ENCODE assay signal across 13 mouse cellular contexts in the genomic region with DNA sequence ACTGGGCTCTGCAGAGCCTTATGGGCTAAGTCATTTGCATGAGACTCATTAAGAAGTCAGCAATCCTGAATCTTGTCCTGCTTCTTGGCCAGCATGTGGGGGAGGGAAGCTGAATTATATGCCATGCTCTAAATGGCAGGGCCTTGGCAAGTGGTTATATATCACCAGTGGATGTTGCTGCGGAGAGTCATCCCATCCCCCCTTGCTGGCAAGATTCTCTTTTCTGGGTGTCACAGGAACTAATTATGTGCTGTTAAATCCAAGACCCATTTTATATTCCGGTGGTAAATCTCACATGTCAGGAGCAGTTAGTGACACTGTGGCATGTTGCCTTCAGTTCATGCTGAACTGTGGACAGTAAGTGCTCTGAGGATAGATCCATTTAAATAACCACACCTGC. TPM values are rescaled to one million over a fixed set of nuclear protein-coding genes. Genes with fewer than 3 reads are reported as not detected.
DNase-seq lines count a peak whose midpoint lies in the region; TF ChIP-seq lines count a peak whose summit lies in the region.
"Had no signal": no experiment of that assay in that cellular context is flagged by ENCODE, and none has a peak within 500 bp of the region (broad histone marks: within the 10 kb centered on the region; RNA-seq: fewer than 3 reads in every experiment).

No protein-coding gene starts in this region.

- no peak for TF ChIP-seq POLR2A in kidney, adult 2 months (IDR thresholded peaks at IDR 0.05; ENCODE audit: low read depth, low read length)

- DNase-seq in adrenal gland, adult 2 months = peak; percentile 7
- no peak for DNase-seq in adrenal gland, adult 18-20 months (ENCODE audit: low spot score in 2 of 2)
- DNase-seq in gastrocnemius, adult 8-10 months (ENCODE audit: low spot score in 2 of 2) = peak; percentile 16 to 44
- DNase-seq in gastrocnemius, postnatal 36 days = no peak
- peak; percentile 26 for DNase-seq in kidney, adult 2 months
- DNase-seq in kidney, adult 18-20 months = no peak
- DNase-seq in limb, embryonic 10.5 days (ENCODE audit: low spot score) = peak; percentile 12
- no peak for DNase-seq in ovary, postnatal 36 days (ENCODE audit: low spot score)
- DNase-seq: heart, adult 18-20 months; kidney, postnatal 4 days; right cerebral cortex, postnatal 14 days had no signal

- no peak overlapping the region for H3K4me3 ChIP-seq in kidney, adult 2 months (ENCODE audit: insufficient read depth, low read depth, low read length)
- no peak overlapping the region for H3K4me3 ChIP-seq in limb, embryonic 10.5 days
- H3K4me3 ChIP-seq: liver, embryonic 12.5 days; lung, embryonic 15.5 days had no signal

- H3K27ac ChIP-seq in kidney, adult 2 months (ENCODE audit: insufficient read depth, low read depth, low read length) = no peak overlapping the region; the same call in 1 of the 2 replicates
- H3K27ac ChIP-seq in limb, embryonic 10.5 days = no peak overlapping the region
- H3K27ac ChIP-seq: liver, embryonic 12.5 days; lung, embryonic 15.5 days had no signal

- peaks cover 31% of the 10 kb centered on the region for H3K4me1 ChIP-seq in kidney, adult 2 months (ENCODE audit: control insufficient read depth, insufficient read depth, low read length)
- H3K4me1 ChIP-seq in limb, embryonic 10.5 days = peaks cover 40% of the 10 kb centered on the region
- H3K4me1 ChIP-seq: liver, embryonic 12.5 days had no signal

- H3K9me3 ChIP-seq in limb, embryonic 10.5 days (replicated peaks) = no peaks in the 10 kb centered on the region
- H3K9me3 ChIP-seq: liver, embryonic 12.5 days; lung, embryonic 15.5 days had no signal

- H3K27me3 ChIP-seq in kidney, adult 2 months (replicated peaks; ENCODE audit: control insufficient read depth, insufficient read depth, low read length) = no peaks in the 10 kb centered on the region; the same call in 1 of the 2 replicates
- H3K27me3 ChIP-seq in limb, embryonic 10.5 days (ENCODE audit: low read depth, poor library complexity, severe bottlenecking) = no peaks in the 10 kb centered on the region
- H3K27me3 ChIP-seq: liver, embryonic 12.5 days; lung, embryonic 15.5 days had no signal

- H3K36me3 ChIP-seq in kidney, adult 2 months (ENCODE audit: control insufficient read depth, insufficient read depth, low read length) = no peaks in the 10 kb centered on the region
- H3K36me3 ChIP-seq in limb, embryonic 10.5 days = no peaks in the 10 kb centered on the region
- H3K36me3 ChIP-seq: liver, embryonic 12.5 days; lung, embryonic 15.5 days had no signal

- intact Hi-C loops in gastrocnemius, postnatal 36 days (cut with DNase I) = no loop called here

- no peak for TF ChIP-seq CTCF in kidney, adult 2 months (conservative IDR thresholded peaks at IDR 0.05; ENCODE audit: insufficient read depth, insufficient read length, low read depth, low read length)

- 23% methylated on average over 2 of the region's 2 CpGs for WGBS in kidney, adult 2 months
- 61% methylated on average over 2 of the region's 2 CpGs for WGBS in limb, embryonic 10.5 days

RNA-seq across cellular contexts. Expression of gene Osbpl6, which starts 31.1 kb away (rescaled TPM):
- 10 to 100 TPM; 25.0 to 30.4 TPM for total RNA-seq in adrenal gland, adult 2 months (2021)
- 17.3 and 17.7 TPM in 2 replicates for polyA plus RNA-seq in adrenal gland, adult 2 months (2012; rRNA removed)
- total RNA-seq in adrenal gland, adult 18-20 months (2021) = 10 to 100 TPM; 23.6 to 34.9 TPM
- total RNA-seq in gastrocnemius, adult 8-10 months (2022) = 10 to 100 TPM; 41.0 to 54.0 (median 45.9) TPM
- 10 to 100 TPM; 33.8 to 36.3 TPM for total RNA-seq in gastrocnemius, postnatal 36 days (2021)
- polyA plus RNA-seq in kidney, adult 2 months (2012; rRNA removed) = 35.1 and 41.2 TPM in 2 replicates
- polyA plus RNA-seq in limb, embryonic 10.5 days (2016; fragmentation: Nextera tagmentation; extraction: Ambion mirVana) = 19.2 and 19.3 TPM in 2 replicates

Comparison
In these comparisons a context has a peak if more than half of its experiments do, and no peak if none do; other contexts are left out.
1. DNase-seq: peak in adrenal gland, adult 2 months (single experiment), gastrocnemius, adult 8-10 months (2 of 2), kidney, adult 2 months (single experiment) and limb, embryonic 10.5 days (single experiment); none in adrenal gland, adult 18-20 months (0 of 2), gastrocnemius, postnatal 36 days (0 of 2), kidney, adult 18-20 months (single experiment) and ovary, postnatal 36 days (single experiment).